Mouse (Mus musculus) cerebellum, adult 2 months (tissue): ENCODE measurements around the gene Atrnl1.

Source experiments
- CTCF ChIP-seq: fragments of 200-500 bp; IDR thresholded peaks from 2 replicates; pipeline ENCODE4 v1.5.1; 2011; ENCODE audit warnings: low read depth, mild to moderate bottlenecking, control low read depth, low read length, moderate library complexity, borderline replicate concordance; ENCODE audit not compliant: insufficient read depth
- POLR2A ChIP-seq: fragments of 200-500 bp; IDR thresholded peaks from 2 replicates; pipeline ENCODE4 v1.6.1; 2011; ENCODE audit warnings: low read length, control low read depth, borderline replicate concordance; ENCODE audit not compliant: insufficient read depth

GRCm38 (mm10) chr19:57590895-57591294, 19.9 kb upstream of the Atrnl1 start:
- TF ChIP-seq POLR2A (no peak), CTCF (no peak)
